In genomic region chr11:72476074-72476625, GRCm38 (mm10) we compare ENCODE assay signal across 19 mouse cellular contexts. TPM values are rescaled to one million over a fixed set of nuclear protein-coding genes. Genes with fewer than 3 reads are reported as not detected.
DNase-seq lines count a peak whose midpoint lies in the region; ATAC-seq and TF ChIP-seq lines count a peak whose summit lies in the region.
"Had no signal": no experiment of that assay in that cellular context is flagged by ENCODE, and none has a peak within 500 bp of the region (broad histone marks: within the 10 kb centered on the region; RNA-seq: fewer than 3 reads in every experiment).

No protein-coding gene starts in this region.

- H3K27ac ChIP-seq in heart, adult 2 months, result peak overlapping the region; percentile 68
- H3K27ac ChIP-seq in midbrain, embryonic 10.5 days (replicated peaks), result peak overlapping the region; percentile 64
- no peak overlapping the region for H3K27ac ChIP-seq in midbrain, postnatal 0 days (ENCODE audit: low read depth, low read length)
- peak overlapping the region; percentile 75 for H3K27ac ChIP-seq in liver, embryonic 12.5 days
- H3K27ac ChIP-seq in stomach, postnatal 0 days (replicated peaks), result 0 out of 2 replicates have a peak overlapping the region, but pooled peaks have one; percentile 20
- H3K27ac ChIP-seq: embryonic facial prominence, embryonic 13.5 days had no signal

- H3K27me3 ChIP-seq in heart, adult 2 months (ENCODE audit: control insufficient read depth, insufficient read depth, low read length), result no peaks in the 10 kb centered on the region
- H3K27me3 ChIP-seq in midbrain, embryonic 10.5 days (ENCODE audit: low read depth, poor library complexity, severe bottlenecking), result no peaks in the 10 kb centered on the region
- H3K27me3 ChIP-seq in midbrain, postnatal 0 days (ENCODE audit: insufficient read depth, low read length), result no peaks in the 10 kb centered on the region
- H3K27me3 ChIP-seq in liver, embryonic 12.5 days (replicated peaks), result no peaks in the 10 kb centered on the region
- H3K27me3 ChIP-seq in stomach, postnatal 0 days (ENCODE audit: control insufficient read depth, insufficient read depth, low read length), result no peaks in the 10 kb centered on the region
- H3K27me3 ChIP-seq: embryonic facial prominence, embryonic 13.5 days; hindbrain, embryonic 12.5 days had no signal

- TF ChIP-seq CTCF in heart, adult 2 months (IDR thresholded peaks at IDR 0.05), result no peak
- TF ChIP-seq CTCF in midbrain, postnatal 0 days (IDR thresholded peaks at IDR 0.05), result no peak
- no peak for TF ChIP-seq CTCF in stomach, postnatal 0 days (IDR thresholded peaks at IDR 0.05; ENCODE audit: low read depth)

- H3K9me3 ChIP-seq in midbrain, embryonic 10.5 days (replicated peaks), result no peaks in the 10 kb centered on the region
- no peaks in the 10 kb centered on the region for H3K9me3 ChIP-seq in midbrain, postnatal 0 days (ENCODE audit: low read length)
- H3K9me3 ChIP-seq in liver, embryonic 12.5 days (replicated peaks), result no peaks in the 10 kb centered on the region
- no peaks in the 10 kb centered on the region for H3K9me3 ChIP-seq in stomach, postnatal 0 days (ENCODE audit: control insufficient read depth, low read length)
- H3K9me3 ChIP-seq: embryonic facial prominence, embryonic 13.5 days; hindbrain, embryonic 12.5 days had no signal

- H3K79me2 ChIP-seq in heart, adult 2 months (replicated peaks; ENCODE audit: control insufficient read depth, insufficient read depth, low read length), result no peaks in the 10 kb centered on the region

- 86% methylated on average over 7 of the region's 7 CpGs for WGBS in heart, adult 2 months
- 83% methylated on average over 7 of the region's 7 CpGs for WGBS in midbrain, embryonic 10.5 days
- WGBS in midbrain, postnatal 0 days, result 82% methylated on average over 7 of the region's 7 CpGs
- 38% methylated on average over 7 of the region's 7 CpGs for WGBS in liver, embryonic 12.5 days (ENCODE audit: insufficient replicate concordance)
- 74% methylated on average over 7 of the region's 7 CpGs for WGBS in stomach, postnatal 0 days

- H3K4me3 ChIP-seq in heart, adult 2 months, result no peak overlapping the region
- H3K4me3 ChIP-seq in midbrain, embryonic 10.5 days, result no peak overlapping the region
- no peak overlapping the region for H3K4me3 ChIP-seq in midbrain, postnatal 0 days (ENCODE audit: low read depth, low read length)
- H3K4me3 ChIP-seq in liver, embryonic 12.5 days, result peak overlapping the region; percentile 13; the same call in 1 of the 2 replicates
- no peak overlapping the region for H3K4me3 ChIP-seq in stomach, postnatal 0 days (ENCODE audit: low read depth, low read length)
- H3K4me3 ChIP-seq: embryonic facial prominence, embryonic 13.5 days; hindbrain, embryonic 12.5 days; myocyte had no signal

- no peak for ATAC-seq in midbrain, postnatal 0 days (ENCODE audit: low FRiP score)
- no peak for ATAC-seq in liver, embryonic 12.5 days
- no peak for ATAC-seq in stomach, postnatal 0 days (ENCODE audit: low FRiP score, low TSS enrichment)

- TF ChIP-seq POLR2A in heart, adult 2 months (IDR thresholded peaks at IDR 0.05; ENCODE audit: insufficient read depth, low read depth, low read length), result no peak

- H3K9ac ChIP-seq in heart, adult 2 months (ENCODE audit: low read depth, low read length), result no peak overlapping the region
- H3K9ac ChIP-seq in midbrain, postnatal 0 days (replicated peaks; ENCODE audit: low read length, poor library complexity, severe bottlenecking), result no peak overlapping the region
- H3K9ac ChIP-seq in liver, embryonic 12.5 days, result no peak overlapping the region
- H3K9ac ChIP-seq in stomach, postnatal 0 days (ENCODE audit: low read length), result no peak overlapping the region
- H3K9ac ChIP-seq: embryonic facial prominence, embryonic 13.5 days; hindbrain, embryonic 12.5 days had no signal

- intact Hi-C loops in heart, adult 2 months (cut with DNase I), result no loop called here

- H3K36me3 ChIP-seq in heart, adult 2 months (ENCODE audit: control insufficient read depth, insufficient read depth, low read length), result peaks cover 2% of the 10 kb centered on the region; the same call in 1 of the 2 replicates
- H3K36me3 ChIP-seq in midbrain, embryonic 10.5 days, result no peaks in the 10 kb centered on the region
- H3K36me3 ChIP-seq in midbrain, postnatal 0 days (ENCODE audit: insufficient read depth, low read length), result peaks cover 9% of the 10 kb centered on the region; the same call in 1 of the 2 replicates
- peaks cover 15% of the 10 kb centered on the region for H3K36me3 ChIP-seq in liver, embryonic 12.5 days
- H3K36me3 ChIP-seq in stomach, postnatal 0 days (ENCODE audit: control insufficient read depth, insufficient read depth, low read length), result no peaks in the 10 kb centered on the region
- H3K36me3 ChIP-seq: embryonic facial prominence, embryonic 13.5 days had no signal

- no peak for TF ChIP-seq EP300 in heart, adult 2 months (IDR thresholded peaks at IDR 0.05; ENCODE audit: insufficient read depth, low read depth, low read length)
- no peak for TF ChIP-seq EP300 in stomach, postnatal 0 days (optimal IDR thresholded peaks at IDR 0.05)

- H3K4me1 ChIP-seq in heart, adult 2 months (ENCODE audit: control insufficient read depth, insufficient read depth, low read length), result peaks cover 28% of the 10 kb centered on the region
- H3K4me1 ChIP-seq in midbrain, embryonic 10.5 days, result peaks cover 42% of the 10 kb centered on the region
- H3K4me1 ChIP-seq in midbrain, postnatal 0 days (ENCODE audit: insufficient read depth, low read length), result no peaks in the 10 kb centered on the region
- H3K4me1 ChIP-seq in liver, embryonic 12.5 days, result peaks cover 97% of the 10 kb centered on the region
- H3K4me1 ChIP-seq in stomach, postnatal 0 days (replicated peaks; ENCODE audit: control insufficient read depth, insufficient read depth), result peaks cover 2% of the 10 kb centered on the region; the same call in 1 of the 2 replicates

- H3K4me2 ChIP-seq in midbrain, postnatal 0 days (ENCODE audit: low read depth, low read length, poor library complexity, severe bottlenecking), result no peak overlapping the region
- H3K4me2 ChIP-seq in liver, embryonic 12.5 days, result peak overlapping the region; percentile 50
- no peak overlapping the region for H3K4me2 ChIP-seq in stomach, postnatal 0 days (replicated peaks; ENCODE audit: low read depth)
- H3K4me2 ChIP-seq: embryonic facial prominence, embryonic 13.5 days; hindbrain, embryonic 12.5 days; midbrain, embryonic 11.5 days had no signal

- no peak for DNase-seq in heart, adult 2 months
- DNase-seq in heart, adult 8-10 months (ENCODE audit: low spot score), result no peak
- DNase-seq in midbrain, embryonic 10.5 days (ENCODE audit: low spot score), result no peak
- DNase-seq in midbrain, postnatal 0 days (ENCODE audit: low spot score), result no peak
- no peak for DNase-seq in stomach, postnatal 0 days (ENCODE audit: low spot score)
- no peak for DNase-seq in cerebellum, adult 11 months
- no peak for DNase-seq in frontal cortex, adult 2 months (ENCODE audit: extremely low spot score in 1 of 2, low spot score in 1 of 2)
- DNase-seq: adrenal gland, postnatal 14 days; kidney, adult 18-20 months; kidney, postnatal 4 days; right cerebral cortex, postnatal 14 days; thymus, postnatal 36 days had no signal

RNA-seq across cellular contexts. Expression of gene Spns2, which starts 13.6 kb away (rescaled TPM):
- total RNA-seq in heart, adult 2 months (2021), result 1 to 10 TPM; 6.1 to 7.9 TPM
- 13.8 and 18.1 TPM in 2 replicates for polyA plus RNA-seq in heart, adult 2 months (2012; rRNA removed)
- 10 to 100 TPM in 1 of 4 experiments, 1 to 10 TPM in 3; 7.4 to 10.2 (median 7.9) TPM for total RNA-seq in heart, adult 8-10 months (2022)
- polyA plus RNA-seq in midbrain, embryonic 10.5 days (2016; fragmentation: Nextera tagmentation; extraction: Ambion mirVana), result 2.1 and 2.9 TPM in 2 replicates
- total RNA-seq in midbrain, postnatal 0 days (2014; rRNA removed), result 46.2 and 56.8 TPM in 2 replicates
- polyA plus RNA-seq in midbrain, postnatal 0 days (2015; fragmentation: Nextera tagmentation; extraction: Ambion mirVana), result 7.7 TPM in 2 replicates
- polyA plus RNA-seq in liver, embryonic 12.5 days (2016; fragmentation: Nextera tagmentation; extraction: Ambion mirVana), result 11.1 and 11.7 TPM in 2 replicates
- 23.6 and 29.6 TPM in 2 replicates for polyA plus RNA-seq in stomach, postnatal 0 days (2015; fragmentation: Nextera tagmentation; extraction: Ambion mirVana)
- polyA plus RNA-seq in frontal cortex, adult 2 months (2012; rRNA removed), result 45.0 and 47.0 TPM in 2 replicates

RNA-seq across cellular contexts. Expression of gene Mybbp1a, which starts 35.0 kb away (rescaled TPM):
- 10 to 100 TPM; 42.7 to 46.1 TPM for total RNA-seq in heart, adult 2 months (2021)
- 21.8 and 30.6 TPM in 2 replicates for polyA plus RNA-seq in heart, adult 2 months (2012; rRNA removed)
- 10 to 100 TPM; 42.4 to 49.4 (median 45.9) TPM for total RNA-seq in heart, adult 8-10 months (2022)
- polyA plus RNA-seq in midbrain, embryonic 10.5 days (2016; fragmentation: Nextera tagmentation; extraction: Ambion mirVana), result 192 and 236 TPM in 2 replicates
- 25.9 and 30.7 TPM in 2 replicates for total RNA-seq in midbrain, postnatal 0 days (2014; rRNA removed)
- 50.0 and 50.4 TPM in 2 replicates for polyA plus RNA-seq in midbrain, postnatal 0 days (2015; fragmentation: Nextera tagmentation; extraction: Ambion mirVana)
- 174 and 192 TPM in 2 replicates for polyA plus RNA-seq in liver, embryonic 12.5 days (2016; fragmentation: Nextera tagmentation; extraction: Ambion mirVana)
- 52.2 and 57.6 TPM in 2 replicates for polyA plus RNA-seq in stomach, postnatal 0 days (2015; fragmentation: Nextera tagmentation; extraction: Ambion mirVana)
- polyA plus RNA-seq in frontal cortex, adult 2 months (2012; rRNA removed), result 55.3 and 61.4 TPM in 2 replicates

RNA-seq across cellular contexts. Expression of gene Ggt6, which starts 40.8 kb away (rescaled TPM):
- not detected for total RNA-seq in heart, adult 2 months (2021)
- 0.20 TPM in 1 of 2 replicates, not detected in the other for polyA plus RNA-seq in heart, adult 2 months (2012; rRNA removed)
- total RNA-seq in heart, adult 8-10 months (2022), result under 1 TPM in 2 of 4 experiments, not detected in 2; 0.32 to 0.44 TPM
- not detected in 2 replicates for polyA plus RNA-seq in midbrain, embryonic 10.5 days (2016; fragmentation: Nextera tagmentation; extraction: Ambion mirVana)
- 1.4 TPM in 1 of 2 replicates, not detected in the other for total RNA-seq in midbrain, postnatal 0 days (2014; rRNA removed)
- polyA plus RNA-seq in midbrain, postnatal 0 days (2015; fragmentation: Nextera tagmentation; extraction: Ambion mirVana), result not detected in 2 replicates
- 0.12 TPM in 1 of 2 replicates, not detected in the other for polyA plus RNA-seq in liver, embryonic 12.5 days (2016; fragmentation: Nextera tagmentation; extraction: Ambion mirVana)
- 12.9 and 13.0 TPM in 2 replicates for polyA plus RNA-seq in stomach, postnatal 0 days (2015; fragmentation: Nextera tagmentation; extraction: Ambion mirVana)
- 0.15 and 0.22 TPM in 2 replicates for polyA plus RNA-seq in frontal cortex, adult 2 months (2012; rRNA removed)
- polyA plus RNA-seq: forebrain, embryonic 11.5 days; lung, embryonic 16.5 days; midbrain, embryonic 11.5 days; myocyte had no signal

Comparison
In these comparisons a context has a peak if more than half of its experiments do, and no peak if none do; other contexts are left out.
1. RNA of gene Ggt6, which starts 40.8 kb away (polyA plus RNA-seq): 12.9 to 13.0 TPM in stomach, postnatal 0 days; 0.15 to 0.22 TPM in frontal cortex, adult 2 months, 0.20 TPM in heart, adult 2 months, not detected in midbrain, embryonic 10.5 days, not detected in midbrain, postnatal 0 days and 0.12 TPM in liver, embryonic 12.5 days; every median in the first group is over 10 times any median in the second.